Mouse (Mus musculus): Measurements from ENCODE around the gene Ttf2.

- TF ChIP-seq CTCF (IDR thresholded peaks at IDR 0.05) (no peak), EP300 (IDR thresholded peaks at IDR 0.05) (no peak)
These were observed 31.3 kb downstream of the Ttf2 start for GRCm38 (mm10) chr3:100938211-100938610.
